Mouse (Mus musculus) spleen, adult 10 weeks (tissue): ENCODE results near the gene Auts2. TPM values are rescaled to one million over a fixed set of nuclear protein-coding genes. Genes with fewer than 3 reads are reported as not detected.

ENCODE experiments used
- polyA plus RNA-seq: library from polyadenylated mRNA; stranded (reverse); fragments of 350-450 nt; fragmentation: Illumina TruSeq; extraction: RNeasy Lipid Tissue Mini Kit (QIAGEN cat#74804); gene quantifications from one replicate; pipeline ENCODE4 v1.2.3, GENCODE M21; 2015; ENCODE audit warnings: low replicate concordance; ENCODE audit not compliant: insufficient read depth

Auts2 gene
- 0.54 TPM for polyA plus RNA-seq

GRCm38 (mm10) chr5:132543118-132544071 lies at the start of gene Auts2:
Auts2 (minus strand) TSS chr5:132543344.

